Mouse (Mus musculus): ENCODE measurements at regions not wholly inside any gene's neighbourhood (a gene's known extent, or its start where the extent isn't known, plus 50 kb on each side); places are given as distances from the start of the nearest gene placed in this dataset.

DNA sequence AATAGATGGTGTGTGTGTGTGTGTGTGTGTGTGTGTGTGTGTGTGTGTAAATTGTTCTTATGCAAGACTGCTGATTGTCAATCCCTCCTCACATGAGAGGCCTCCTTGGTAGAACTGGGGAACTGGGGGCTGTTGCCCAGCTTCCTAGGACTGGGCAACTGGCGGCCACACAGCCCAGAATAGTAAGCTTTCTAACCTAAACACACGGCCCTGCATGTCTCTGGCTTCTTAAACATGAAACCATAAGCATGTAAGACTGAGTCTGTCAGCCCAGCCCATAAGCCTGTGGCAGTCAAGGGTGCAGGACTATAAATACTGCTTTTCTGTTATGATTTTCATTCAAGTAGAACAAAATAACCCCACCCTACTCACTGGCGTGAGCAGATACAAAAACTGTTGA, 60.7 kb downstream of the Ifng start:
- 41% methylated on average over 3 of the region's 3 CpGs for WGBS (ENCODE audit: insufficient replicate concordance)
- Histone ChIP-seq H3K9me3 (replicated peaks) (no peaks in the 10 kb centered on the region), H3K36me3 (no peaks in the 10 kb centered on the region), H3K9ac (no peak overlapping the region), H3K27me3 (no peaks in the 10 kb centered on the region), H3K27ac (no peak overlapping the region), H3K4me1 (replicated peaks) (no peaks in the 10 kb centered on the region), H3K4me3 (replicated peaks) (no peak overlapping the region), H3K4me2 (no peak overlapping the region)
- no peak for ATAC-seq (ENCODE audit: low read depth)
- DNase-seq, result no peak

GRCm38 (mm10) chr10:118504811-118505210, 64.0 kb downstream of the Ifng start:
- H3K27ac ChIP-seq, result no peak overlapping the region
- WGBS (ENCODE audit: insufficient replicate concordance), result 57% methylated on average over 4 of the region's 4 CpGs
- H3K4me3 ChIP-seq (replicated peaks), result no peak overlapping the region
- H3K4me2 ChIP-seq, result no peak overlapping the region
- no peaks in the 10 kb centered on the region for H3K4me1 ChIP-seq (replicated peaks)
- no peaks in the 10 kb centered on the region for H3K9me3 ChIP-seq (replicated peaks)
- H3K36me3 ChIP-seq, result no peaks in the 10 kb centered on the region
- H3K9ac ChIP-seq, result no peak overlapping the region
- DNase-seq (no peak), ATAC-seq (ENCODE audit: low read depth) (no peak)
- H3K27me3 ChIP-seq, result no peaks in the 10 kb centered on the region

GRCm38 (mm10) chr10:118506154-118506553, 65.3 kb downstream of the Ifng start:
- H3K9ac ChIP-seq, result no peak overlapping the region
- H3K36me3 ChIP-seq, result no peaks in the 10 kb centered on the region
- WGBS (ENCODE audit: insufficient replicate concordance), result 60% methylated on average over 4 of the region's 4 CpGs
- DNase-seq (no peak), ATAC-seq (ENCODE audit: low read depth) (no peak)
- no peaks in the 10 kb centered on the region for H3K4me1 ChIP-seq (replicated peaks)
- no peak overlapping the region for H3K4me3 ChIP-seq (replicated peaks)
- H3K27me3 ChIP-seq, result no peaks in the 10 kb centered on the region
- H3K4me2 ChIP-seq, result no peak overlapping the region
- no peak overlapping the region for H3K27ac ChIP-seq
- no peaks in the 10 kb centered on the region for H3K9me3 ChIP-seq (replicated peaks)

DNA sequence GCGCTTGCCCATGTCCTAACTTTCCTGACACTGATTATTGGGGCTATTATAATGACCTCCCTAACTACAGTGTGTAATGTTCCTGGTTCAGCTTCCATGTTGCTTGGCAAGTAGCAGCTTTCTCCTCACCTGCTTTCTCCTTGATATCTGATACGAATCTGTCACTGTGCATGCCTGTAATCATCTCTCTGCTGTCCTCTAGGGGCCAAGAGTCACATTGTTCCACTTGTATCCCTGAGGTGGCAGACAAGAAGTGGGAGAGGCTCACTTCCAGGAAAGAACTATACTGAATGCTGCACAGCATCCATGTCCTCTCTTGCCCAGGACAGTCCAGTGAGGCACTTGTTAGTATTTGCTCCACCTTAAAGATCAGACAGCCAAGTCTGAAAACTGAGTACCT, 66.8 kb downstream of the Ifng start:
- DNase-seq (no peak), ATAC-seq (ENCODE audit: low read depth) (no peak)
- 48% methylated on average over 2 of the region's 2 CpGs for WGBS (ENCODE audit: insufficient replicate concordance)

GRCm38 (mm10) chr10:118516839-118517238, 76.0 kb downstream of the Ifng start:
- no peak overlapping the region for H3K4me3 ChIP-seq (replicated peaks)
- H3K4me2 ChIP-seq, result no peak overlapping the region
- no peaks in the 10 kb centered on the region for H3K27me3 ChIP-seq
- no peaks in the 10 kb centered on the region for H3K9me3 ChIP-seq (replicated peaks)
- H3K36me3 ChIP-seq, result no peaks in the 10 kb centered on the region
- no peaks in the 10 kb centered on the region for H3K4me1 ChIP-seq (replicated peaks)
- WGBS (ENCODE audit: insufficient replicate concordance), result 65% methylated on average over 3 of the region's 3 CpGs
- ATAC-seq (ENCODE audit: low read depth) (no peak), DNase-seq (no peak)
- no peak overlapping the region for H3K9ac ChIP-seq
- no peak overlapping the region for H3K27ac ChIP-seq

More for the DNA sequence above, 66.8 kb downstream of the Ifng start:
- H3K36me3 ChIP-seq, result no peaks in the 10 kb centered on the region
- H3K4me3 ChIP-seq (replicated peaks), result no peak overlapping the region
- no peaks in the 10 kb centered on the region for H3K27me3 ChIP-seq
- H3K9me3 ChIP-seq (replicated peaks), result no peaks in the 10 kb centered on the region
- no peaks in the 10 kb centered on the region for H3K4me1 ChIP-seq (replicated peaks)
- H3K4me2 ChIP-seq, result no peak overlapping the region
- no peak overlapping the region for H3K27ac ChIP-seq
- H3K9ac ChIP-seq, result no peak overlapping the region

GRCm38 (mm10) chr10:118517995-118518394, 77.1 kb downstream of the Ifng start:
- Histone ChIP-seq H3K9me3 (replicated peaks) (no peaks in the 10 kb centered on the region), H3K9ac (no peak overlapping the region), H3K27me3 (no peaks in the 10 kb centered on the region), H3K4me3 (replicated peaks) (no peak overlapping the region), H3K4me1 (replicated peaks) (no peaks in the 10 kb centered on the region), H3K4me2 (no peak overlapping the region), H3K27ac (no peak overlapping the region), H3K36me3 (no peaks in the 10 kb centered on the region)
- 42% methylated on average over 2 of the region's 2 CpGs for WGBS (ENCODE audit: insufficient replicate concordance)
- ATAC-seq (ENCODE audit: low read depth), result no peak
- DNase-seq, result no peak

DNA sequence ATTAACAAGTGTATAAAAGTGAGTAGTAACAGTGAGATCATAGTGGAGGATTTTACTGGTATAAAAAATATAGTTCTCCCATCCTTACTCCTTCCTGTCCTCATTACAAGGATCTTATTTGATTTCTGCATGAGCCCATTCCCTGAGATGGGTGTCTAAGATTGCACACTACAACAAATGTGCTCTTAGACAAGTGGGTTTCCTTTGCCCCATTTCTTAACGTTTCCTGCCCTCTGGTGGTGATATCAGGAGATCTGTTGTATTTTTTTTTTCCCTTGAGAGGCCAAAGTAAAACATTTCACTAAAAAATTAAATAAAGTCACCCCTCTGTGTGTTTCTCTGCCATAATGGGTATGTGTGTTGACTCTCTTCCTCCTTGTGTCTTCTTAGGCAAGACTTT, 105.1 kb downstream of the Ifng start:
- Histone ChIP-seq H3K4me1 (replicated peaks) (no peaks in the 10 kb centered on the region), H3K36me3 (no peaks in the 10 kb centered on the region), H3K27me3 (no peaks in the 10 kb centered on the region), H3K4me2 (no peak overlapping the region), H3K9ac (no peak overlapping the region), H3K27ac (no peak overlapping the region), H3K4me3 (replicated peaks) (no peak overlapping the region), H3K9me3 (replicated peaks) (no peaks in the 10 kb centered on the region)
- no peak for DNase-seq
- no peak for ATAC-seq (ENCODE audit: low read depth)
- WGBS (ENCODE audit: insufficient replicate concordance), result 0% methylated on average over 1 of the region's 1 CpGs

GRCm38 (mm10) chr10:118550201-118550600, 109.4 kb downstream of the Ifng start:
- Histone ChIP-seq H3K9ac (no peak overlapping the region), H3K27me3 (no peaks in the 10 kb centered on the region), H3K4me3 (replicated peaks) (no peak overlapping the region), H3K4me2 (no peak overlapping the region), H3K9me3 (replicated peaks) (no peaks in the 10 kb centered on the region), H3K27ac (no peak overlapping the region), H3K4me1 (replicated peaks) (no peaks in the 10 kb centered on the region), H3K36me3 (no peaks in the 10 kb centered on the region)
- ATAC-seq (ENCODE audit: low read depth) (no peak), DNase-seq (no peak)
- 63% methylated on average over 4 of the region's 4 CpGs for whole genome bisulfite sequencing (ENCODE audit: insufficient replicate concordance)

DNA sequence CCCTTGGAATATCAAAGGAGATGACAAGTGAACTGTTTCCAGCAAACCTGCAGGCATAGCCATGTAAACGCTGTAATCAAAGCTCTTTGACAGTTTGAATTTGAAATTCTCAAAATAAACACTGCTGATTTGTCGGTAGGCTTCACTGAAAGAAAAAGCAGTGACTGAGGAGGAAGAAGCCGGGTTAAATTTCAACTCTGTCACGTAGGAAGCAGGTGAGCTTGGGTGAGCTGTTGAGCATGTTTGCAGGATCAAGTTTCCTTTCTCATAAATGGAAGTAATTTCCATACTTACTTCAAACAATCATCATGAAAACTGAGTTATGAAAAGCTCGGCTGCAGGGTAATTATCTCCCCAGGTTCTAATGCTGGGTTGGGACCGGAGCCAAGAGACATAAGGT, 118.0 kb downstream of the Ifng start:
- Histone ChIP-seq H3K4me3 (replicated peaks) (no peak overlapping the region), H3K9me3 (replicated peaks) (no peaks in the 10 kb centered on the region), H3K27me3 (no peaks in the 10 kb centered on the region), H3K36me3 (no peaks in the 10 kb centered on the region), H3K4me2 (no peak overlapping the region), H3K9ac (no peak overlapping the region), H3K4me1 (replicated peaks) (no peaks in the 10 kb centered on the region), H3K27ac (no peak overlapping the region)
- DNase-seq, result no peak
- WGBS (ENCODE audit: insufficient replicate concordance), result 52% methylated on average over 6 of the region's 6 CpGs
- ATAC-seq (ENCODE audit: low read depth), result no peak

GRCm38 (mm10) chr10:118564041-118564440, 123.2 kb downstream of the Ifng start:
- WGBS (ENCODE audit: insufficient replicate concordance), result 69% methylated on average over 8 of the region's 8 CpGs
- no peak for ATAC-seq (ENCODE audit: low read depth)
- Histone ChIP-seq H3K4me2 (no peak overlapping the region), H3K4me3 (replicated peaks) (no peak overlapping the region), H3K27me3 (no peaks in the 10 kb centered on the region), H3K4me1 (replicated peaks) (no peaks in the 10 kb centered on the region), H3K9ac (no peak overlapping the region), H3K36me3 (no peaks in the 10 kb centered on the region), H3K27ac (no peak overlapping the region), H3K9me3 (replicated peaks) (no peaks in the 10 kb centered on the region)
- no peak for DNase-seq

GRCm38 (mm10) chr10:118564528-118565268, 123.9 kb downstream of the Ifng start:
- ATAC-seq (ENCODE audit: low read depth), result no peak
- H3K36me3 ChIP-seq, result no peaks in the 10 kb centered on the region
- no peak overlapping the region for H3K27ac ChIP-seq
- 71% methylated on average over 16 of the region's 16 CpGs for WGBS (ENCODE audit: insufficient replicate concordance)
- no peak overlapping the region for H3K4me2 ChIP-seq
- no peaks in the 10 kb centered on the region for H3K4me1 ChIP-seq (replicated peaks)
- no peak overlapping the region for H3K4me3 ChIP-seq (replicated peaks)
- no peak overlapping the region for H3K9ac ChIP-seq
- DNase-seq, result no peak
- H3K27me3 ChIP-seq, result no peaks in the 10 kb centered on the region
- H3K9me3 ChIP-seq (replicated peaks), result no peaks in the 10 kb centered on the region

DNA sequence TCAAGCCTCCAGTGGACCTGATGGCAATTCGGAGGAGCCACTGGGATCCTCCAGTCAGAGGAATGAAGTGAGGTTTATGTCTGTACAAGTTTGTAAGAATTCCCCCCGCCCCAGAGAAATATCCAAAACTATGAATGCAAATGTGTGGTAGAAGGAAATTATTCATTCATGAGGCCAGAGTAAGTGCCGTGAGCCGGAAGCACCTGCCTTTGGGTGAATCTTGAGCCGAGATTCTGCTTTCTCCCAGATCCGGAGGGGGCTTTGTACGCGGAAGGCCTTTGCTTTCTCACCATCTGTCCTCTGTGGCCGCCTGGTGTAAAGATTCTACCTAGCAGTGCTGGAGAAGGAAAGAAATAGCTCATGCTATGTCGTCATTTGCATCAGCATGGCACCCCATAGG, 127.8 kb downstream of the Ifng start:
- Histone ChIP-seq H3K9me3 (replicated peaks) (no peaks in the 10 kb centered on the region), H3K4me3 (replicated peaks) (no peak overlapping the region), H3K4me1 (replicated peaks) (no peaks in the 10 kb centered on the region), H3K9ac (no peak overlapping the region), H3K27ac (no peak overlapping the region), H3K36me3 (no peaks in the 10 kb centered on the region), H3K4me2 (no peak overlapping the region), H3K27me3 (no peaks in the 10 kb centered on the region)
- 76% methylated on average over 10 of the region's 10 CpGs for WGBS (ENCODE audit: insufficient replicate concordance)
- DNase-seq, result no peak
- ATAC-seq (ENCODE audit: low read depth), result no peak
